Mouse (Mus musculus) brain, embryonic 14.5 days (tissue): ENCODE measurements around the gene Ccdc130.

Experiments used
- CTCF ChIP-seq: fragments of 200-500 bp; IDR thresholded peaks from 2 replicates; pipeline ENCODE4 v1.5.1; 2012; ENCODE audit warnings: inconsistent platforms, mild to moderate bottlenecking, moderate library complexity, borderline replicate concordance; ENCODE audit not compliant: insufficient read depth, insufficient read length; ENCODE audit errors: extremely low read depth
- POLR2A ChIP-seq: fragments of 200-500 bp; IDR thresholded peaks from 2 replicates; pipeline ENCODE4 v1.6.1; 2012; ENCODE audit warnings: mild to moderate bottlenecking, inconsistent platforms, borderline replicate concordance; ENCODE audit not compliant: poor library complexity, insufficient read depth, insufficient read length, severe bottlenecking; ENCODE audit errors: extremely low read depth

GRCm38 (mm10) chr8:84223322-84224029 is 46.7 kb downstream of the Ccdc130 start:
- no peak for TF ChIP-seq POLR2A
- TF ChIP-seq CTCF: no peak
